Mouse (Mus musculus): ENCODE results near the gene Ckm. TPM values are rescaled to one million over a fixed set of nuclear protein-coding genes. Genes with fewer than 3 reads are reported as not detected.

Gene Ckm
- not detected in 2 replicates for polyA plus RNA-seq (2012)

DNA sequence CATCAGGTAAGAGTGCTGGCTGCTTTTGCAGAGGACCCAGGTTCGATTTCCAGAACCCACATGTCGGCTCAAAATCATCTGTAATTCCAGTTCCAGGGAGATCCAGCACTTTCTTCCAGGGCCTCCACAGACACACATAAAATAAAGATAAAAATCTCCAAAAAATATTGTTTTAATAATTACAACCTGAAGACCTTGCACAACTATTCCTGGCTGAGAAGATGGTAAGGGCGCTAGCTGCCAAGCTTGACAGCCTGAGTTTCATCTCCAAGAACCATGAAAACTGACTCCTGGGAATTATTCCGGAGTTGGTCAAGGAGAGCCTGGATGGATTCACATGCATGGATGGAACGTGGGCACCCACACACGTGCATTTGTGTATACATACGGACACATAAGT, at the start of gene Ckm:
Gene Ckm, plus strand, starts transcription at position 301 of the 400 bp plus-strand sequence.
- TF ChIP-seq GATA1 (IDR thresholded peaks at IDR 0.05; ENCODE audit: low read length), result no peak

DNA sequence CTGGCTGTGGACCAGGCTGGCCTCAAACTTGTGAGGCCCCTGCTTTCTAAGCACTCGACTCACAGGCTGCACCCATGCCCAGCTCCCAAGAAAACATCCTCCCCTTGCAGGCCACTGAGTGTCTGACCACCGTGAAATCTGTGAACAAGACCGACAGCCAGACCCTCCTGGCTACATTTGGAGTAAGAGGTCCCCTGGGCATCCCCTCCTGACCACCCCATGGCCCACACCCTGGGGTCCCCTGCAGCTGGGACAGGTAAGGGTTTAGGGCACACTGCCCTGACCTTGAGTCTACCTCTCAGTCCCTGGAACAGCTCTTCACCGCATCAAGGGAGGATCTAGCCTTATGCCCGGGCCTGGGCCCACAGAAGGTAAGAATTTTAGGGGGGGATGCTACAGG, 49.6 kb upstream of the Ckm start:
- no peak for TF ChIP-seq GATA1 (IDR thresholded peaks at IDR 0.05; ENCODE audit: low read length)

- TF ChIP-seq GATA1 (IDR thresholded peaks at IDR 0.05; ENCODE audit: low read length), result no peak
These were observed 48.3 kb upstream of the Ckm start for GRCm38 (mm10) chr7:19356311-19356710.

DNA sequence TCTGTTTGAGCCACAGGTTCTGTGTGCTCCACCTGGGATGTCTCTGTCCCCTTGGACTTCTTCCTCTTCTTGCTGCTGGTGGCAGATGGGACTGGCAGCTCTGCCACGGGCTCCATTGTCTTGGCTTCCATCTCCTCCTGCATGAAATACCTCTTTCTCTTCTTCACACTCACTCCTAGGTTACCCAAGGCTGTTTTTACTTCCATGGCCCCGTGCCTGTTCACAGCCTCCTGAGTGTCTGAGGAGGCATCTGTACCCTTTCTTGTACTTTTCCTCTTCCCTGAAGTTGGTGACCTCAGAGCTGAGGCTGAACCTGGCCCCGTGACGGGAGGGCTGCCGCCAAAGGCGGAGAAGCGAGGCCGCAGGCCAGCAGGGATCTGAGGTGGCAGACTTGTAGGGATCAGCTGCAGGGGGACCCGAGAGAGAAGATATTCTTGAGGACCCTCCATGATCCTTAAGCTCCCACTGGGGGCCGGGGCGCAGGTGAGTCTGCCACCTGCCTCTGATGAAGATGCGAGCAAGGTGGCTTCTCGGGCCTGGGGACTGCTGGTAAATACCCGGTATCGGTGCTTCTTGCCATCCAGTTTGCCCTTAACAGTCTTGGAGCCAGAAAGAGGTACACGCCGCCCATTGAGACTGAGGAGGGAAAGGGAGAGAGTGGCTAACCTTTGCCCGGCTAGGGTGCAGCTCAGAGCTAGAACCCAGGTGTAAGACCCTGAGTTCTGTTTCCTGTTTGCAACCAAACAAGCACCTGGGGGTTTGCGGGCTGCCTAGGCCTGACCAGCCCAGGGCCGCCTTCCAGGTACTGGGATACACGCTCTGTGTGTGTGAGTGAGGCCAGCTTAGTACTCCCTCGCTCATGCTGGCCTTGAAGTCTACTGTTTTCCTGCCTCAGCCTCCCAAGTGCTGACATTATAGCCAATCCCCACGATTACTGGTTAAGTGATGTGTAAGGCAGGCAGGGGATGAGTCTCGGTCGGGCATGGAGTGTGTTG, 46.9 kb upstream of the Ckm start:
- TF ChIP-seq GATA1 (IDR thresholded peaks at IDR 0.05; ENCODE audit: low read length), result no peak

GRCm38 (mm10) chr7:19358634-19359033, 45.9 kb upstream of the Ckm start:
- no peak for TF ChIP-seq GATA1 (IDR thresholded peaks at IDR 0.05; ENCODE audit: low read length)

- TF ChIP-seq GATA1 (IDR thresholded peaks at IDR 0.05; ENCODE audit: low read length), result no peak
These were observed 45.2 kb upstream of the Ckm start, which contains the start of the genes Cd3eap and Ppp1r13l for GRCm38 (mm10) chr7:19359299-19359891. TSS of gene Cd3eap (minus strand) at chr7:19359483. TSS of gene Ppp1r13l (plus strand) at chr7:19359749.

DNA sequence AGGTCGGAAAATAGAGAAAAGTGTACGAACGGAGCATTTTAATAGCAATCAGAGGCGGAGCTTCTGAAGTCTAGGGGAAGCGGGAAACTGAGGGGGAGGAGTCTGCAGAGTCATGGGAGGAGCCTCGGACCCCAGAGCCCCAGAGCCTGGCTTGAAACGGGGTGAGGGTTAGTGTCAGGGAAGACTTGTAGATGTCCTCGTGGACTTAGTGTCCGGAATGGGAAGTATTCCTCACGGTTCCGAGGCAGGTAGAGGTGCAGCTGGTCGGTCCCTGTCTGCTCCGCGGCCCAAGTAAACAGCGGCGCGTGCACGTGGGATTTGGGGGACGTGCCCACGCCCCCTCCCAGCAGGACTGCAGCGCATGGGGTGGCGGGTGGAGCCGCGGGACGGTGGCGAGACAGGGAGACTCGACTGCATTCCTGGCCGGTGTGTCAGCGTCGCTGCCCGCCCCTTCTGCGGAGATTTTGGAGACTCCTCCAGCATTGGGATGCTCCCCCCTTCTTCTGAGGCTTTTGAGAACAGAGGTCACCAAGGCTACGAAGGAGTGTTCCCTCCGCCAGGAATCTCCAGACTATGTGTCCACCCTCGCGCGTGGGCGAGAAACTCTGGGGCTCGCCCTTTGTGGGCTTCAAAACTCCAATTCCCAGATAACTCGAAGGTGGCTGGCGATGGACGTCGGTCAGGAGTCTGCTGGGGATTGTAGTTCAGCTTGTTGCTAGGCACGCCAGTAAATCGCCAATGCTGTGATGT, 44.5 kb upstream of the Ckm start:
- no peak for TF ChIP-seq GATA1 (IDR thresholded peaks at IDR 0.05; ENCODE audit: low read length)

DNA sequence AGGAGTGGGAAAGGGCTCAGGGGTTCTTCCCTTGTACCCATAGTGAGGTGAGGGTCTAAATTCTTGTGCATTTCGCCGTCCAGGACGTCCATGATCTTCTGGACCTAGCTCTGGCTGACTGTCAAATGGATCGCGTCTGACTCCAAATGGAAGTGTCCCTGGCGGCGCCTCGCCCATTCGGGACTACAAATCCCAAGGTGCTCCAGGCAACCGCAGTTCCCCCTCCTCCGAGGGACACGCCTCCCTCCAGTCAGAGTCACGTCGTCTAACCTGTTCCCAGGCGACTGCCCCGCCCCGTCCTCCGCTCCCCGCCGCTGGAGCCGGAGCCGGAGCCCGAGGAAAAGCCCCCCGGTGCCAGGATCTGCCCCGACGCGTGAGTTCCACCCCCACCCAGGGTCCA, 43.6 kb upstream of the Ckm start:
- no peak for TF ChIP-seq GATA1 (IDR thresholded peaks at IDR 0.05; ENCODE audit: low read length)

- no peak for TF ChIP-seq GATA1 (IDR thresholded peaks at IDR 0.05; ENCODE audit: low read length)
These were observed 42.9 kb upstream of the Ckm start for GRCm38 (mm10) chr7:19361720-19362119.

GRCm38 (mm10) chr7:19362276-19362675, 42.3 kb upstream of the Ckm start:
- no peak for TF ChIP-seq GATA1 (IDR thresholded peaks at IDR 0.05; ENCODE audit: low read length)

DNA sequence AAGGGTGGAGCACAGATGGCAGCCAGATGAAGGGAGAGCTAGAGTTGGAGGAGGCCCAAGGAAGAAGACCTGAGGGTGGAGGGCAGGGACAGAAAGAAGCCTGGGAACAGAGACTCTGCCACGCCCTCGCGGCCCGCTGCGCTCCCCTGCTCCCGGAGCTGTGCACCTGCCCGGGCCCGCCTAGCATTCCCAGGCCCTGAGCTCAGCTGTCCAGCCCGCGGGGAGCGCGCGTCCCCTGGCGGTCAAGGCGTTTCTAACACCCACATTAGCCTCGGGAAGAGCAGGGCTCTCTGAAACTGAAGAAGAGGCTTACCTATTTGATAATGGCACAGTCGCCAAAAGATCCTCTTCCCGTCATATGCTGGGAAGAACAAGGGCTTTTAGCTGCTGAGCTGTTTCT, 40.7 kb upstream of the Ckm start:
- no peak for TF ChIP-seq GATA1 (IDR thresholded peaks at IDR 0.05; ENCODE audit: low read length)

- no peak for TF ChIP-seq GATA1 (IDR thresholded peaks at IDR 0.05; ENCODE audit: low read length)
These were observed 39.2 kb upstream of the Ckm start for GRCm38 (mm10) chr7:19365376-19365775.

- no peak for TF ChIP-seq GATA1 (IDR thresholded peaks at IDR 0.05; ENCODE audit: low read length)
These were observed 36.2 kb upstream of the Ckm start for GRCm38 (mm10) chr7:19368380-19368779.

GRCm38 (mm10) chr7:19369823-19370425, 34.7 kb upstream of the Ckm start:
- TF ChIP-seq GATA1 (IDR thresholded peaks at IDR 0.05; ENCODE audit: low read length), result no peak

GRCm38 (mm10) chr7:19373367-19373766, 31.2 kb upstream of the Ckm start:
- TF ChIP-seq GATA1 (IDR thresholded peaks at IDR 0.05; ENCODE audit: low read length), result no peak

Measured in G1E-ER4 (cell line).